Mouse (Mus musculus): Measurements from ENCODE around the gene Mapk8ip1.

DNA sequence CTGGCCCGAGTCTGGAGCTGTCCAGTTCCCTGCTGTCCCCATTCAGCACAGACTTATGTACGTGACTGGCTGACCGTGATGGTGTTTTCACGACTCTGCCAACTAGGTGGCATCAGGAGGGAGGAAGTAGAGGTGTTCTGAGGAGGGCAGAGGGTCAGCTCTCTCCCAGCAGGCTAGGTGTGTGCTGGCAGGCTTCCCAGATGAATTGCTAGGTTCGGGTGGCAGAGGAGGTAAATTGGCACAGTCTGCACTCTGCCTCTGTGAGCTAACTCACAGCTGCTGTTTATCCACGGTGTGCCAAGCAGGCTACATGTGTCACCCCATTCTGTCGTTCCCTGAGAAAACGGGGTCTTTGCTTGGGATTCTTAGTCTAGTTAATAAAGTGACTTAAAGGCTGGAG, 45.6 kb upstream of the Mapk8ip1 start:
- TF ChIP-seq GATA2 (IDR thresholded peaks at IDR 0.05; ENCODE audit: borderline replicate concordance, low read depth, low read length): no peak
- TF ChIP-seq GATA1 (IDR thresholded peaks at IDR 0.05; ENCODE audit: borderline replicate concordance, low read length): no peak
- no peak for TF ChIP-seq CTCF (IDR thresholded peaks at IDR 0.05; ENCODE audit: low read depth, low read length)
